Mouse (Mus musculus) right cerebral cortex, adult 18-20 months (tissue): ENCODE data around the gene Irx4.
A peak's percentile ranks its signal among the peaks of the same experiment; 100 is the strongest.

Source experiments
- DNase-seq: peaks from one replicate; pipeline ENCODE4 v3.0.0; 2022; ENCODE audit warnings: mixed read lengths

Irx4 gene

GRCm38 (mm10) chr13:73270451-73271081 lies 10.3 kb downstream of the Irx4 start:
- no peak for DNase-seq

- DNase-seq, result no peak
Measured at GRCm38 (mm10) chr13:73271336-73272242, 11.3 kb downstream of the Irx4 start.

- no peak for DNase-seq
Measured at GRCm38 (mm10) chr13:73272794-73273282, 12.6 kb downstream of the Irx4 start.

GRCm38 (mm10) chr13:73273536-73273935 lies 13.3 kb downstream of the Irx4 start:
- no peak for DNase-seq

GRCm38 (mm10) chr13:73277361-73277760 lies 17.1 kb downstream of the Irx4 start:
- DNase-seq, result no peak

GRCm38 (mm10) chr13:73277797-73278196 lies 17.5 kb downstream of the Irx4 start:
- no peak for DNase-seq

- DNase-seq, result no peak
Measured at GRCm38 (mm10) chr13:73279196-73279595, 18.9 kb downstream of the Irx4 start.

- no peak for DNase-seq
Measured at GRCm38 (mm10) chr13:73282407-73282806, 22.1 kb downstream of the Irx4 start.

- DNase-seq, result no peak
Measured at GRCm38 (mm10) chr13:73283534-73283933, 23.3 kb downstream of the Irx4 start.

- no peak for DNase-seq
Measured at GRCm38 (mm10) chr13:73290206-73290605, 29.9 kb downstream of the Irx4 start.

- no peak for DNase-seq
Measured at GRCm38 (mm10) chr13:73291102-73291501, 30.8 kb downstream of the Irx4 start.

GRCm38 (mm10) chr13:73298717-73299116 lies 38.4 kb downstream of the Irx4 start:
- no peak for DNase-seq

GRCm38 (mm10) chr13:73299322-73299721 lies 39.0 kb downstream of the Irx4 start:
- DNase-seq, result no peak

GRCm38 (mm10) chr13:73304729-73305128 lies 44.5 kb downstream of the Irx4 start:
- DNase-seq, result no peak

GRCm38 (mm10) chr13:73305398-73306084 lies 45.3 kb downstream of the Irx4 start:
- no peak for DNase-seq

GRCm38 (mm10) chr13:73306085-73306410 lies 45.8 kb downstream of the Irx4 start:
- no peak for DNase-seq

- no peak for DNase-seq
Measured at GRCm38 (mm10) chr13:73306430-73306829, 46.2 kb downstream of the Irx4 start.

GRCm38 (mm10) chr13:73310183-73310929 lies 50.1 kb downstream of the Irx4 start:
- peak; percentile 5 for DNase-seq
